Mouse (Mus musculus) ES-Bruce4 (cell line): ENCODE data around the gene Unc80.

Source experiments
- CTCF ChIP-seq: IDR thresholded peaks from one replicate; pipeline ENCODE4 v1.8.1; 2011; ENCODE audit warnings: low read depth, low read length
- POLR2A ChIP-seq: IDR thresholded peaks from one replicate; pipeline ENCODE4 v1.8.1; 2011; ENCODE audit warnings: low read length; ENCODE audit not compliant: insufficient read depth

GRCm38 (mm10) chr1:66426073-66426472 lies 42.1 kb upstream of the Unc80 start:
- TF ChIP-seq CTCF (no peak), POLR2A (no peak)
